Mouse (Mus musculus) C2C12 (cell line): Measurements from ENCODE around the gene Nrgn. TPM values are rescaled to one million over a fixed set of nuclear protein-coding genes. Genes with fewer than 3 reads are reported as not detected.

Experiments
- H3K27me3 ChIP-seq: one replicate; pipeline ENCODE4 v1.6.1; 2011; ENCODE audit not compliant: control insufficient read depth, insufficient read depth, insufficient read length
- H3K36me3 ChIP-seq: one replicate; pipeline ENCODE4 v1.6.1; 2011; ENCODE audit not compliant: control insufficient read depth, insufficient read depth
- H3K4me3 ChIP-seq: one replicate; pipeline ENCODE4 v1.5.1; 2011; ENCODE audit warnings: mild to moderate bottlenecking, control low read depth; ENCODE audit not compliant: poor library complexity, insufficient read depth, severe bottlenecking
- H3K79me2 ChIP-seq: one replicate; pipeline ENCODE4 v1.6.1; 2011; ENCODE audit not compliant: control insufficient read depth, insufficient read depth
- H3K79me3 ChIP-seq: one replicate; pipeline ENCODE4 v1.6.1; 2011; ENCODE audit warnings: low read depth, control low read depth
- H3ac ChIP-seq: one replicate; pipeline ENCODE3; 2011; ENCODE audit warnings: low read depth; ENCODE audit not compliant: control insufficient read depth, insufficient read length
- CEBPB ChIP-seq: IDR thresholded peaks from one replicate; pipeline ENCODE4 v1.6.1; 2011; ENCODE audit warnings: low read depth, mild to moderate bottlenecking, control low read depth, moderate library complexity
- CTCF ChIP-seq: IDR thresholded peaks from one replicate; pipeline ENCODE4 v1.5.1; 2011; ENCODE audit not compliant: control insufficient read depth, insufficient read depth, insufficient read length
- FOSL1 ChIP-seq: IDR thresholded peaks from one replicate; pipeline ENCODE4 v1.8.0; 2011; ENCODE audit warnings: mild to moderate bottlenecking, low read length; ENCODE audit not compliant: poor library complexity, insufficient read depth, severe bottlenecking
- MAX ChIP-seq: IDR thresholded peaks from one replicate; pipeline ENCODE4 v1.6.1; 2011; ENCODE audit warnings: mild to moderate bottlenecking, control low read depth
- MYOD1 ChIP-seq: IDR thresholded peaks from one replicate; pipeline ENCODE4 v1.6.1; 2011; ENCODE audit warnings: low read depth; ENCODE audit not compliant: control insufficient read depth, insufficient read length
- MYOG ChIP-seq: IDR thresholded peaks from one replicate; pipeline ENCODE4 v1.6.1; 2011; ENCODE audit not compliant: control insufficient read depth, insufficient read length; ENCODE audit errors: extremely low read depth
- USF1 ChIP-seq: IDR thresholded peaks from one replicate; pipeline ENCODE4 v1.6.1; 2011; ENCODE audit warnings: low read depth, mild to moderate bottlenecking, control low read depth, moderate library complexity
- polyA plus RNA-seq: library from polyadenylated mRNA; unstranded; fragments of >200 nt; fragmentation: generic; extraction: Trizol; gene quantifications from one replicate; pipeline ENCODE4 v1.2.1, GENCODE M21; 2012; ENCODE audit warnings: missing spikeins

Gene Nrgn
- polyA plus RNA-seq, 1 experiment = 2.6 TPM

GRCm38 (mm10) chr9:37526443-37527395, 26.0 kb downstream of the Nrgn start:
- Histone ChIP-seq H3K79me2 (no peaks in the 10 kb centered on the region), H3ac (no peak overlapping the region), H3K4me3 (no peak overlapping the region), H3K36me3 (peaks cover 19% of the 10 kb centered on the region), H3K79me3 (no peaks in the 10 kb centered on the region), H3K27me3 (no peaks in the 10 kb centered on the region)
- TF ChIP-seq MYOD1 = no peak
- TF ChIP-seq FOSL1 = no peak
- no peak for TF ChIP-seq CEBPB
- TF ChIP-seq USF1 = no peak
- no peak for TF ChIP-seq MAX
- TF ChIP-seq CTCF = no peak

- Histone ChIP-seq H3K4me3 (no peak overlapping the region), H3K36me3 (peaks cover 19% of the 10 kb centered on the region), H3K27me3 (no peaks in the 10 kb centered on the region), H3K79me2 (no peaks in the 10 kb centered on the region), H3K79me3 (no peaks in the 10 kb centered on the region), H3ac (no peak overlapping the region)
- TF ChIP-seq MYOG = no peak
Measured at GRCm38 (mm10) chr9:37525461-37525860, 27.2 kb downstream of the Nrgn start.

GRCm38 (mm10) chr9:37519995-37520394, 32.7 kb downstream of the Nrgn start:
- peaks cover 22% of the 10 kb centered on the region for H3K79me2 ChIP-seq

GRCm38 (mm10) chr9:37518991-37519390, 33.7 kb downstream of the Nrgn start:
- Histone ChIP-seq H3K27me3 (no peaks in the 10 kb centered on the region), H3ac (no peak overlapping the region), H3K79me2 (peaks cover 32% of the 10 kb centered on the region), H3K36me3 (peaks cover 11% of the 10 kb centered on the region), H3K79me3 (peaks cover 16% of the 10 kb centered on the region), H3K4me3 (no peak overlapping the region)
- TF ChIP-seq CTCF = no peak
- TF ChIP-seq USF1 = no peak
- TF ChIP-seq FOSL1 = no peak
- TF ChIP-seq MYOG = no peak
- TF ChIP-seq CEBPB = no peak
- no peak for TF ChIP-seq MYOD1
- no peak for TF ChIP-seq MAX

More at GRCm38 (mm10) chr9:37519995-37520394, 32.7 kb downstream of the Nrgn start:
- no peaks in the 10 kb centered on the region for H3K27me3 ChIP-seq
- H3K4me3 ChIP-seq = no peak overlapping the region
- H3K79me3 ChIP-seq = peaks cover 15% of the 10 kb centered on the region
- no peak for TF ChIP-seq USF1
- TF ChIP-seq MYOD1 = no peak
- TF ChIP-seq MAX = no peak
- TF ChIP-seq CTCF = no peak
- no peak for TF ChIP-seq MYOG
- TF ChIP-seq CEBPB = no peak
- no peak for TF ChIP-seq FOSL1
- H3K36me3 ChIP-seq = peaks cover 11% of the 10 kb centered on the region
- H3ac ChIP-seq = no peak overlapping the region

- H3K27me3 ChIP-seq = no peaks in the 10 kb centered on the region
- TF ChIP-seq MYOG = no peak
- TF ChIP-seq USF1 = no peak
- no peak for TF ChIP-seq MYOD1
- TF ChIP-seq CTCF = no peak
- TF ChIP-seq FOSL1 = no peak
- no peak for TF ChIP-seq CEBPB
- no peak for TF ChIP-seq MAX
Measured at GRCm38 (mm10) chr9:37517467-37517866, 35.2 kb downstream of the Nrgn start.

GRCm38 (mm10) chr9:37514456-37514855, 38.2 kb downstream of the Nrgn start:
- H3K36me3 ChIP-seq = no peaks in the 10 kb centered on the region
- no peaks in the 10 kb centered on the region for H3K27me3 ChIP-seq
- no peak overlapping the region for H3ac ChIP-seq
- TF ChIP-seq CTCF (no peak), MYOD1 (no peak), CEBPB (no peak), MAX (no peak), MYOG (no peak), USF1 (no peak), FOSL1 (no peak)
- H3K4me3 ChIP-seq = no peak overlapping the region
- H3K79me3 ChIP-seq = peaks cover 27% of the 10 kb centered on the region
- peaks cover 74% of the 10 kb centered on the region for H3K79me2 ChIP-seq

More at GRCm38 (mm10) chr9:37517467-37517866, 35.2 kb downstream of the Nrgn start:
- H3K79me2 ChIP-seq = peaks cover 45% of the 10 kb centered on the region
- H3K4me3 ChIP-seq = no peak overlapping the region
- no peaks in the 10 kb centered on the region for H3K36me3 ChIP-seq
- peaks cover 19% of the 10 kb centered on the region for H3K79me3 ChIP-seq
- H3ac ChIP-seq = no peak overlapping the region
